Mouse (Mus musculus) forebrain, embryonic 15.5 days (tissue): ENCODE measurements at regions not wholly inside any gene's neighbourhood (a gene's known extent, or its start where the extent isn't known, plus 50 kb on each side); places are given as distances from the start of the nearest gene placed in this dataset.

Experiments
- ATAC-seq: fragments of 200-750 bp; cut with Nextera tagmentation; replicated peaks from 2 replicates; pipeline ENCODE4 v1.8.0; 2017; ENCODE audit warnings: mild to moderate bottlenecking, moderate TSS enrichment, moderate library complexity
- H3K27ac ChIP-seq: fragments of 300-500 bp; sonication (generic); replicated peaks from 2 replicates; pipeline ENCODE4 v1.5.1; 2015; ENCODE audit warnings: mild to moderate bottlenecking, inconsistent platforms
- H3K27me3 ChIP-seq: fragments of 300-500 bp; sonication (generic); 2 replicates; pipeline ENCODE4 v1.6.1; 2015; ENCODE audit warnings: inconsistent platforms
- H3K36me3 ChIP-seq: fragments of 300-500 bp; sonication (generic); 2 replicates; pipeline ENCODE4 v1.6.1; 2015; ENCODE audit warnings: mild to moderate bottlenecking, inconsistent platforms
- H3K4me1 ChIP-seq: fragments of 300-500 bp; sonication (generic); 2 replicates; pipeline ENCODE4 v1.6.1; 2015; ENCODE audit warnings: inconsistent platforms
- H3K4me2 ChIP-seq: fragments of 300-500 bp; sonication (generic); replicated peaks from 2 replicates; pipeline ENCODE4 v1.6.1; 2015; ENCODE audit warnings: mild to moderate bottlenecking, inconsistent platforms
- H3K4me3 ChIP-seq: fragments of 300-500 bp; sonication (generic); 2 replicates; pipeline ENCODE4 v1.5.1; 2015; ENCODE audit warnings: mild to moderate bottlenecking, inconsistent platforms
- H3K9ac ChIP-seq: fragments of 300-500 bp; sonication (generic); replicated peaks from 2 replicates; pipeline ENCODE4 v1.6.1; 2015; ENCODE audit warnings: mild to moderate bottlenecking, inconsistent platforms
- H3K9me3 ChIP-seq: fragments of 300-500 bp; sonication (generic); 2 replicates; pipeline ENCODE4 v1.6.1; 2016; ENCODE audit warnings: inconsistent platforms
- WGBS: fragments of 180-500 bp; shearing (Covaris S2); methylation state at CpG from one replicate; pipeline ENCODE4 v1.1.7; 2015; ENCODE audit warnings: mixed read lengths; 5-methylcytosine and 5-hydroxymethylcytosine counted together

GRCm38 (mm10) chr10:117558891-117559614 lies 70.2 kb upstream of the Cpm start:
- no peak overlapping the region for H3K4me3 ChIP-seq

DNA sequence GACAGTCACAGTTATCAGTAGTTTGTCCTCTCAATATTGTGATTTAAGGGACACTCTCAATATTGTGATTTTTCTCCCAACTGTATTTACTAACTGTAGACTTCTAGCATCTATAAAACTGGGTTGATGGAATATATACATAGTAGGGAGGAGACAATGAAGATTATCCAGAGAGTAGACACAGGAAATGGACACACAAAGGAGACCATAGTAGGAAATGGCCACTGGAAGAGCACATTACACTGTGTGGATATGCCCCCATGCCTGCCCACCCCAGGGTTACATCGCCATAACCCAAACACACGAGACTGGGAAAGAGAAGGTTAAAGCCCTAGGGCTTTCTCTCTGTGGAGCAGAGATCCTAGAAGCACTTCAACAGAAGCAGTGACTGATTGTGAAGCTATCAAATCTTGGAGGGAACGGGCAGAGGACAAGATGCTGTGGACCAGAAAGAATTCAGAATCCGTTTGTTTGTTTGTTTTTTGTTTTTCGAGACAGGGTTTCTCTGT lies 71.0 kb upstream of the Cpm start:
- H3K4me1 ChIP-seq, result peaks cover 4% of the 10 kb centered on the region; the same call in 1 of the 2 replicates
- H3K27me3 ChIP-seq, result no peaks in the 10 kb centered on the region
- H3K36me3 ChIP-seq, result no peaks in the 10 kb centered on the region
- ATAC-seq, result no peak
- no peaks in the 10 kb centered on the region for H3K9me3 ChIP-seq
- no peak overlapping the region for H3K9ac ChIP-seq
- no peak overlapping the region for H3K4me2 ChIP-seq
- H3K4me3 ChIP-seq, result no peak overlapping the region
- no peak overlapping the region for H3K27ac ChIP-seq
- 86% methylated on average over 5 of the region's 5 CpGs for WGBS

More at GRCm38 (mm10) chr10:117558891-117559614, 70.2 kb upstream of the Cpm start:
- Histone ChIP-seq H3K27me3 (no peaks in the 10 kb centered on the region), H3K27ac (no peak overlapping the region), H3K9me3 (no peaks in the 10 kb centered on the region), H3K9ac (no peak overlapping the region), H3K4me1 (peaks cover 4% of the 10 kb centered on the region; the same call in 1 of the 2 replicates), H3K4me2 (no peak overlapping the region), H3K36me3 (no peaks in the 10 kb centered on the region)
- ATAC-seq, result no peak
- WGBS, result 83% methylated on average over 24 of the region's 24 CpGs

DNA sequence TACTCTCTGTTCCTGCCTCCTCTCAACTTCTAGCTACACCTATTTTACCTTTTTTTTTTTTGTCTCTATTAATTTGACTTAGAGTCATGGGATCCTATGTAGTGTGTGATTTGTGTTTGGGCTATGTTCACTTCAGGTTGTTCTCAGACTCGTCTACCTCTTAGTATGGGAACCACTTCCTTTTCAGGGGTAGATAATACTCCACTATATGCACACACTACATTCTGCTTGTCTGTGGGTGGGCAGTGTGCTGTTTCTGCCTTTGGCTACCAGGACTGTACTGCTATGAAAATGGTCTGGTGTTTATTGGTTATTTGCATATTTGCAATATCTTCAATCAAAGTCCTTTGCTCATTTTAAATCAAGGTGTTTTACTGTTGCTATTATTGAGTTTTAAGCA lies 71.6 kb upstream of the Cpm start:
- no peak overlapping the region for H3K4me2 ChIP-seq
- H3K9ac ChIP-seq, result no peak overlapping the region
- H3K27me3 ChIP-seq, result no peaks in the 10 kb centered on the region
- peaks cover 4% of the 10 kb centered on the region; the same call in 1 of the 2 replicates for H3K4me1 ChIP-seq
- H3K36me3 ChIP-seq, result no peaks in the 10 kb centered on the region
- 95% methylated on average over 1 of the region's 1 CpGs for WGBS
- H3K4me3 ChIP-seq, result no peak overlapping the region
- ATAC-seq, result no peak
- no peak overlapping the region for H3K27ac ChIP-seq
- H3K9me3 ChIP-seq, result no peaks in the 10 kb centered on the region

- Histone ChIP-seq H3K27me3 (no peaks in the 10 kb centered on the region), H3K4me2 (no peak overlapping the region), H3K4me1 (peaks cover 4% of the 10 kb centered on the region; the same call in 1 of the 2 replicates), H3K4me3 (no peak overlapping the region), H3K36me3 (no peaks in the 10 kb centered on the region), H3K9ac (no peak overlapping the region), H3K9me3 (no peaks in the 10 kb centered on the region), H3K27ac (no peak overlapping the region)
- WGBS, result 81% methylated on average over 14 of the region's 14 CpGs
- no peak for ATAC-seq
Observed at GRCm38 (mm10) chr10:117556851-117557542, 72.3 kb upstream of the Cpm start.

DNA sequence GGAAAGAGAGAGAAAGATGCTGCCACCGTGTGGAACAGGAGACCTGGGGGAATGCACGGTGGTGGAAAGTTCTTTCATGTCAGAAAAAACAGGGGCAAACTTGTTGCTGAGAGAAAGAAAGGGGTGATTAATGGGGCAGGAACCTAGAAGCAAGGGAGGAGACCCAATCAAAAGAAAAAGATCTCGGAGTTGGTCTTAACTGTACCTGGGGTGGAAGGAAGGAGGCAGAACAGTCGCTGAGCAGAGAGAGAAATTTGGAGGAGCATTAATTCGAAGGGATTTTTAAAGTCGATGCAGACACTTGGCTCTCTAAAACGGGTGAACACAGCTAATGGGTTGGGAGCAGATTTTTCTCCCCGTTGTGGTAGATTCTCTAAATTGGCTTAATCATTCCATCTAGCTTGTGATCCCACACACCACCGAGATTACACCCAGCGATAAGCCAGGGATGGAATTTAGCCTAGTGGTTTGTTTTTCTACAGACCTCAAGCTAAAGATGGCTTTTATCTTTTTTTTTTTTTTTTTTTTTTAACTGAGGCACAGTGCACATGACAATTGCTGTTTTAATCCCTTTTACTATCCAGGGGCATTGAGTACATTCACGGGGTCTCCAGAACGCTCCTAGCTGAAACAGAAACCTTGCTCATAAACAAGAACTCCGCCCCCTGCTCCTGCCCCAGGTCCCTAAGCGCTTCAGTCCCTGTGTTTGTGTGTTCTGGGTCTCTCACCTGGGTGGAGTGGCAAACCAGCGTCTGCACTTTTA lies 73.1 kb upstream of the Cpm start:
- H3K4me1 ChIP-seq, result peaks cover 4% of the 10 kb centered on the region; the same call in 1 of the 2 replicates
- 40% methylated on average over 15 of the region's 15 CpGs for WGBS
- ATAC-seq, result no peak
- no peaks in the 10 kb centered on the region for H3K9me3 ChIP-seq
- H3K4me2 ChIP-seq, result no peak overlapping the region
- H3K27me3 ChIP-seq, result no peaks in the 10 kb centered on the region
- H3K4me3 ChIP-seq, result no peak overlapping the region
- no peaks in the 10 kb centered on the region for H3K36me3 ChIP-seq
- H3K9ac ChIP-seq, result no peak overlapping the region
- H3K27ac ChIP-seq, result no peak overlapping the region

- Histone ChIP-seq H3K9me3 (no peaks in the 10 kb centered on the region), H3K4me2 (no peak overlapping the region), H3K27me3 (no peaks in the 10 kb centered on the region), H3K4me3 (no peak overlapping the region), H3K4me1 (peaks cover 4% of the 10 kb centered on the region; the same call in 1 of the 2 replicates), H3K9ac (no peak overlapping the region), H3K27ac (no peak overlapping the region), H3K36me3 (no peaks in the 10 kb centered on the region)
- WGBS, result 90% methylated on average over 10 of the region's 10 CpGs
- ATAC-seq, result no peak
Observed at GRCm38 (mm10) chr10:117555542-117555941, 73.8 kb upstream of the Cpm start.

DNA sequence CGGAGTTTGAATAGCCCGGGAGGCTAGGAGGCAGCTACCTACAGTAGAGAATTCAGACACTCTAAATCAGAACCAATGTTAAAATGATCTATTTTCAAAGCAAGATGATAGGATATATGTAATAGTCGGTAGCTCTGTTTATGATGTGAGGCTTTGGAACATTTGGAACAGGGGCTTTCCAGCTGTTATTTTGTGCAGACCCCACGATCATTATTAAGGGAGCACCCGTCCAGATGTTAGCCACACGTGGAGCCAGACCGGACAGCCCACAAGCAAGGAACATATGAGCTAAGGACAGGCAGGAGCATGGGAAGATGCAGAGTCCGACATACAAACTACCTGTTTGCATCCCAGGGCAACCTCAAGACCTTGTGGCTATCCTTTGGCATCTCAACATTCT lies 74.3 kb upstream of the Cpm start:
- Histone ChIP-seq H3K36me3 (no peaks in the 10 kb centered on the region), H3K4me1 (peaks cover 4% of the 10 kb centered on the region; the same call in 1 of the 2 replicates), H3K27me3 (no peaks in the 10 kb centered on the region), H3K9ac (no peak overlapping the region), H3K4me3 (no peak overlapping the region), H3K4me2 (no peak overlapping the region), H3K9me3 (no peaks in the 10 kb centered on the region), H3K27ac (no peak overlapping the region)
- WGBS, result 92% methylated on average over 8 of the region's 8 CpGs
- no peak for ATAC-seq

DNA sequence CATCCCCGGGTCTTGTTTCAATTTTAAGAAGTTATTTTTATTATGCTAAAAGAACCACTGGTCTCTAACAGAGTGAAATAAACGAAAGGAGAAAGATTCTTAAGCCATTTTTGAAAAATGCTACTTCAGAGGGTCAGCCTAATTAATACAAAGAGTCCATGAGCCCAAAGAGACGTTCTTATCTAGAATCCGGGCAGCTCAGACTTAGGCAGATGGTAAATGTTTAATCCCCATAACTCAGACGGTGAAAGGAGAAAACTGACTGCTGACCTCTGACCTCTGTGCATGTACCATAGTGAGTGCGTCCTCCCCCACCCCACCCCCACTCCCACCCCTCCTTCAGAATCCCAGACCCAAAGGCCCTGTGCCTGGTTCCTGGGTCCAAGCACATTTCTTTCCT lies 74.8 kb upstream of the Cpm start:
- Histone ChIP-seq H3K9me3 (no peaks in the 10 kb centered on the region), H3K27ac (no peak overlapping the region), H3K4me3 (no peak overlapping the region), H3K4me2 (no peak overlapping the region), H3K36me3 (no peaks in the 10 kb centered on the region), H3K4me1 (no peaks in the 10 kb centered on the region), H3K9ac (no peak overlapping the region), H3K27me3 (no peaks in the 10 kb centered on the region)
- WGBS, result 73% methylated on average over 6 of the region's 6 CpGs
- ATAC-seq, result no peak

DNA sequence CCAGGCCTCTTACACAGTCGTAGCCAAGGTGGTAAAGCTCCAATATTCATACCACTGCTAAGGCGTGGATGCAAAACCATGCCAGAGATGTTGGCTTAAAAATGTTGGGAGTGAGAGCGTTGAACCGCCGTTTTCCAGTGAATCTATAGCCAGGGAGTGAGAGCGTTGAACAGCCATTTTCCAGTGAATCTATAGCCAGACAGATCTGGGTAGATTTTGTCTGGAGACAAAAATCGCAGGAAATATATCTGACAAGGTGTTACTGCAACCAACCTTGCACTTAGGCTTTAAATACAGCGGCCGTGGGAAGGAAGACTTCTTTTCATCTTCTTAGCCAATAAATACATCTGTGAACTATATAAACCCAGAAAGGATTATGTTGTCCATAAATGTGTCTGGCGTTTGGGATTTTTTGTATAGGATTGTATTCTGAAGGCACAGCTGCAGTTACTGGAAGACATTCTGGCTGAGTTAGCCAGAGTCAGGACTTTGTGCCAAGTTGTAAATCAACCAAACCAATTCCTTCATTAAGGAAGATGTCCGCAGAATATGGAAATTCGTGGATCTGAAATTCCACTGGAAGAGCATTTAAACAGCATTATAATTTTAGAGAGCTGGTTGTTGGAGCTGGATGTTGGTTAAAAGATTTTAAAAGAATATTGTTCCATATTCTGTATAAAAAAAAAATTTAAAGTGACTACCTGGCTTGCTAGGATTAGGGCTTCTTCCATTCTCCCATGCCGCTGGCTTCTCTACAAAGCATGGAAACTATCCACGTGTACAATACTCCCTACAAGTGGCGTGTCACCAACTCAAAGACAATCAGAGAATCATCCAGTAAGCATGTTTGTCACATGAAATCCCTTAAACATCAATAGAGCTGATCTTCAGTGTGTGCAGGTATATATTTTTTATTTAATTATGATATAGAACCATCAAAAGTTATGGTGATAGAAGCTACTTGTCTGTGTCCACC lies 75.8 kb upstream of the Cpm start:
- ATAC-seq, result no peak
- Histone ChIP-seq H3K36me3 (no peaks in the 10 kb centered on the region), H3K4me2 (no peak overlapping the region), H3K9me3 (no peaks in the 10 kb centered on the region), H3K27ac (no peak overlapping the region), H3K4me3 (no peak overlapping the region), H3K9ac (no peak overlapping the region), H3K27me3 (no peaks in the 10 kb centered on the region), H3K4me1 (no peaks in the 10 kb centered on the region)
- 86% methylated on average over 15 of the region's 15 CpGs for WGBS

- no peak overlapping the region for H3K4me2 ChIP-seq
- 94% methylated on average over 9 of the region's 9 CpGs for WGBS
- no peak for ATAC-seq
- no peaks in the 10 kb centered on the region for H3K9me3 ChIP-seq
- H3K36me3 ChIP-seq, result no peaks in the 10 kb centered on the region
- no peak overlapping the region for H3K9ac ChIP-seq
- H3K4me1 ChIP-seq, result no peaks in the 10 kb centered on the region
- H3K27me3 ChIP-seq, result no peaks in the 10 kb centered on the region
- H3K27ac ChIP-seq, result no peak overlapping the region
- H3K4me3 ChIP-seq, result no peak overlapping the region
Observed at GRCm38 (mm10) chr10:117552049-117552652, 77.1 kb upstream of the Cpm start.
